Mouse (Mus musculus) forebrain, embryonic 15.5 days (tissue): ENCODE results near the gene Cep55. TPM values are rescaled to one million over a fixed set of nuclear protein-coding genes. Genes with fewer than 3 reads are reported as not detected.

ENCODE experiments used
- ATAC-seq: fragments of 200-750 bp; cut with Nextera tagmentation; replicated peaks from 2 replicates; pipeline ENCODE4 v1.8.0; 2017; ENCODE audit warnings: mild to moderate bottlenecking, moderate TSS enrichment, moderate library complexity
- H3K27ac ChIP-seq: fragments of 300-500 bp; sonication (generic); replicated peaks from 2 replicates; pipeline ENCODE4 v1.5.1; 2015; ENCODE audit warnings: mild to moderate bottlenecking, inconsistent platforms
- H3K27me3 ChIP-seq: fragments of 300-500 bp; sonication (generic); 2 replicates; pipeline ENCODE4 v1.6.1; 2015; ENCODE audit warnings: inconsistent platforms
- H3K36me3 ChIP-seq: fragments of 300-500 bp; sonication (generic); 2 replicates; pipeline ENCODE4 v1.6.1; 2015; ENCODE audit warnings: mild to moderate bottlenecking, inconsistent platforms
- H3K4me1 ChIP-seq: fragments of 300-500 bp; sonication (generic); 2 replicates; pipeline ENCODE4 v1.6.1; 2015; ENCODE audit warnings: inconsistent platforms
- H3K4me2 ChIP-seq: fragments of 300-500 bp; sonication (generic); replicated peaks from 2 replicates; pipeline ENCODE4 v1.6.1; 2015; ENCODE audit warnings: mild to moderate bottlenecking, inconsistent platforms
- H3K4me3 ChIP-seq: fragments of 300-500 bp; sonication (generic); 2 replicates; pipeline ENCODE4 v1.5.1; 2015; ENCODE audit warnings: mild to moderate bottlenecking, inconsistent platforms
- H3K9ac ChIP-seq: fragments of 300-500 bp; sonication (generic); replicated peaks from 2 replicates; pipeline ENCODE4 v1.6.1; 2015; ENCODE audit warnings: mild to moderate bottlenecking, inconsistent platforms
- H3K9me3 ChIP-seq: fragments of 300-500 bp; sonication (generic); 2 replicates; pipeline ENCODE4 v1.6.1; 2016; ENCODE audit warnings: inconsistent platforms
- WGBS: fragments of 180-500 bp; shearing (Covaris S2); methylation state at CpG from one replicate; pipeline ENCODE4 v1.1.7; 2015; ENCODE audit warnings: mixed read lengths; 5-methylcytosine and 5-hydroxymethylcytosine counted together
- polyA plus RNA-seq: library from polyadenylated mRNA; unstranded; fragments of >200 nt; fragmentation: Nextera tagmentation; extraction: Ambion mirVana; gene quantifications from 2 replicates; pipeline ENCODE4 v1.2.1, GENCODE M21; 2015

The Cep55 gene
- polyA plus RNA-seq, 1 experiment from 2014 or later: 16.6 TPM

DNA sequence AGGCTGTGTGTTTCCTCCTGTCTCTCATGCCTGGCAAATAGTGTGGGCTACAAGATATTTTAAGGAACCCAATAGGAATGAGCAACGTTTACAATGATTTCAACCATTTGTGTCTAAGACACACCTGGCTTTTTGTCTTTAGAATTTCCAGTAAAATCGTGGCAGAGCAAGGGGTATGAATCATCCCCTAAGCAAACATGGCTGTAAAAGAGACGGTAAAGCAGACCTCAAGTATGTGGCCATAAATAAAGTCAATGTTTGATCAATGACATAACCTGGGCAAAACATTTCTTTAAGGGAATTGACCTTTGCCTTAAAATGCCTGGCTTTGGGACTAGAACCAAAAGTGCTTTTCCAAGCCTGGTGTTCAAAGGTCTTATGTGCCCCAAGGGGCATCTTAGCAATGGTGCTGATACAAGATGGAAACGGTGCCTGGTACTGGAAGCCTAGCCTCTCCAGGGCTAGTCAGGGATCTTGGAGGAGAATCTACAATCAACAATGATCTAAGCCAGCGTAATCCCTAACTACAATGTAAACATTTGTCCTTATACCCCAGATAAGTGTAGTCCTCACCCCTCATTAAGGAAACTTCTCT is 28.2 kb downstream of the Cep55 start:
- no peak for ATAC-seq
- Histone ChIP-seq H3K36me3 (no peaks in the 10 kb centered on the region), H3K4me3 (no peak overlapping the region), H3K27me3 (no peaks in the 10 kb centered on the region), H3K9ac (no peak overlapping the region), H3K27ac (no peak overlapping the region), H3K4me1 (no peaks in the 10 kb centered on the region), H3K4me2 (no peak overlapping the region), H3K9me3 (no peaks in the 10 kb centered on the region)
- 87% methylated on average over 5 of the region's 5 CpGs for WGBS

DNA sequence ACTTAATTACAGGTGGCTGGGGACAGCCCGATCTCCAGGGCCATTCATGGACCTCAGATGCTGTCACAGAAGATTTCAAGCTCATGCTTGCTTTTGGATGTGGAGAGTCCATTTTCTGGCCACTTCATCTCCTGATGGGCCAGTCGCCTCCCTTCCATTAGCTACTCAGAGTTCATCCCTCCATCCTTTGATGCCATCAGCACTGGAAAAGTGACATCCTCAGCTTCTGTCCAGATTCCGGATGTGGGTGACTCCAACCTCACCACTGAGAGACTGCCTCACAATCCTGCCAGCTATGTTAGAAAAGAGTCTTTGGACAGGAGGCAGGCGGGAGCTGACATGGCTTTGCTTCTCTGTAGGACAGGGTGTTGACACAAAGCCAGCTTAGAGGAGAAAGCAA is 31.0 kb downstream of the Cep55 start:
- Histone ChIP-seq H3K9ac (no peak overlapping the region), H3K9me3 (no peaks in the 10 kb centered on the region), H3K27ac (no peak overlapping the region), H3K4me1 (no peaks in the 10 kb centered on the region), H3K36me3 (no peaks in the 10 kb centered on the region), H3K4me3 (no peak overlapping the region), H3K4me2 (no peak overlapping the region), H3K27me3 (no peaks in the 10 kb centered on the region)
- 88% methylated on average over 4 of the region's 4 CpGs for WGBS
- no peak for ATAC-seq

DNA sequence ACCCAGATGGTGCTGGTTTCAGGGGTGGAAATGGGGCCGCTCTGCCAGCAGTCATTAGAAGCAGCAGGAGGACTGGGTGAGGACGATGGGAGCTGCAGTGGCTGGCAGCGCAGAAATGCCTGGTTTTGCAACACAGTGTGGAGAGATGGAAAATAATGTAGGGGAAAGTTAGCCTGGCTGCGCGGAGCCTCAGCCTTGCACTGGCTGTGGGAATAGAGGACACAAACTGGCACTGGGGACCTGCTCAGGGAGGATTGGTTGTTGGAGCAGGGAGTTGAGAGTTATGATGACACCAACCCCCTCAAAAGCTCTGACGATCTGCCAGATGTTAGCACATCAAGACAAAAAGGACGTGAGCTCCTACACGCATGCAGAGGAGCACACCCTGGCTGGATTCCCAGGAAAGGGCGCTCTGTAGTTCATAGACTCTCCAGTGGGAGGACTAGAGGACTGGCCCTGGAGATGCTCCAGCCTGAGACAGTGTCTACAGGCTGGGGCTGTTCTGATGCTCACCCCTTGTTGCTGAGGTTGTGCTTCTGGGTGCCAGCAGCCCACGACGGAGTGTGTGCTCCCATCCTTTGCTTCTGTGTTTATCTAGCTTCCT is 32.2 kb downstream of the Cep55 start:
- H3K4me2 ChIP-seq: no peak overlapping the region
- H3K4me1 ChIP-seq: no peaks in the 10 kb centered on the region
- no peaks in the 10 kb centered on the region for H3K9me3 ChIP-seq
- no peak overlapping the region for H3K27ac ChIP-seq
- WGBS: 49% methylated on average over 11 of the region's 11 CpGs
- H3K4me3 ChIP-seq: no peak overlapping the region
- no peaks in the 10 kb centered on the region for H3K36me3 ChIP-seq
- no peak; the same call in 1 of the 2 replicates for ATAC-seq
- H3K9ac ChIP-seq: no peak overlapping the region
- H3K27me3 ChIP-seq: no peaks in the 10 kb centered on the region

DNA sequence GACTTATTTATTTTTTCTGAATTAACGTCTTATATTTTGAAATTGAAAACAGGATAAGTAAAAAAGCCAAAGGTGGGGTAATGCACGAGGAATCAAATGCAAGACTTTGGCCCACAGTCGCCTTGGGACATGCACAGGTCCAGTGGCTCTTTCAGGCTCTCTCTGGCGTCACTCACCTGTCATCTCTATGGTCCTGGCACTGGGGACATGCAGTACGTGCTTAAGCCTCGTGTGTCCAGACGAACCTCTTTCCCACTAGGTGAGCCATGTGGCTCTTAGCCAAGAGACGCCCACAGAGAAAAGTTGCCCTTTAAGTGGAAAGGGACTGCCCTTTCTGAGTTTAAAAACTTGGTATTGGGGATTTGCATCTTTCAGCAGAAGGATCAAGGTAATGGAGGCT is 34.5 kb downstream of the Cep55 start:
- Histone ChIP-seq H3K4me1 (no peaks in the 10 kb centered on the region), H3K27ac (no peak overlapping the region), H3K4me3 (no peak overlapping the region), H3K27me3 (no peaks in the 10 kb centered on the region), H3K36me3 (no peaks in the 10 kb centered on the region), H3K4me2 (no peak overlapping the region), H3K9ac (no peak overlapping the region), H3K9me3 (no peaks in the 10 kb centered on the region)
- WGBS: 85% methylated on average over 8 of the region's 8 CpGs
- ATAC-seq: no peak

DNA sequence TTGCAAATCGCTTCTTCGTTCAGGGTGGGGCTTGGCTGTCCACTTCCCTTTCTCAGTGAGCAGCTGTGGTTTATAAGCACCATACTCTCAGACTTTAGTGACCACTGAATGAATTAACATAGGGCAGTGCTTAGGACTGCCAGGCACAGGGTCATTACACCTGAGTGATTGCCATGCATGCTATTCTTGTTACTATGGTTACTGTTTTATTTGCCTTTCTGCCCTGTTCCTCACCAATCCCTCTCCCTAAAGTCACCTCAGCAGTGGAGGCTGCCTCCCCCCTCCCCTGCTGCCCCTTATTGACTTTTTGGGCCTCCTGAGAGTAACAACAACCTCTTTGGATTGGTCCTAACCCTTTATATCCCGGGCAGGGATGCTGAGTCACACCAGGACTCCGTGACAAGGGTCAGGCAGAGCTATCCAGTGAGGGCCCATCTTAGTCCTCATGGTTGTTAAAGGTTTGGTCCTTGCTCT is 36.7 kb downstream of the Cep55 start:
- no peak overlapping the region for H3K9ac ChIP-seq
- no peak overlapping the region for H3K27ac ChIP-seq
- H3K4me3 ChIP-seq: no peak overlapping the region
- peaks cover 10% of the 10 kb centered on the region for H3K27me3 ChIP-seq
- H3K4me1 ChIP-seq: no peaks in the 10 kb centered on the region
- no peaks in the 10 kb centered on the region for H3K9me3 ChIP-seq
- WGBS: 52% methylated on average over 4 of the region's 4 CpGs
- H3K4me2 ChIP-seq: no peak overlapping the region
- ATAC-seq: no peak
- H3K36me3 ChIP-seq: no peaks in the 10 kb centered on the region

DNA sequence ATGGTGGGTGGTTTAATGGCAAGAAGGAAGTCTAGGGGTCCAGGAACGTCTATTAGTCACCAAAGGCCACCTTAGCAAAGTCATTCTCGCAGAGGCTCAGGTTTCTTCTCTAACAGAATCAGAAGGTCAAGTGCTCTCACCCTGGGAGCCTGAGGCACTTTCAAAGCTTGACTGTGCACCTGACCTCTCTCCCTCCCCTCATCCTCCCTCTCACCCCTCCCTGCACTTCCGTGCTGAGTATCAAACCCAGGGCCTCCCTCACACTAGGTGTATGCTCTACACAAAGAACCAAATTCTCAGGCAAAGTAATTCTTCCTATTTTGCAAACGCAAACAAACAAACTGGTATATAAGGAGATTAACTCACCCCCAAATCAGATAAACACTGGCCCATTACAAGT is 41.4 kb downstream of the Cep55 start:
- Histone ChIP-seq H3K4me1 (peaks cover 10% of the 10 kb centered on the region), H3K27ac (no peak overlapping the region), H3K36me3 (no peaks in the 10 kb centered on the region), H3K4me2 (no peak overlapping the region), H3K27me3 (peaks cover 37% of the 10 kb centered on the region), H3K4me3 (no peak overlapping the region), H3K9me3 (no peaks in the 10 kb centered on the region), H3K9ac (no peak overlapping the region)
- WGBS: 16% methylated on average over 4 of the region's 4 CpGs
- no peak for ATAC-seq

DNA sequence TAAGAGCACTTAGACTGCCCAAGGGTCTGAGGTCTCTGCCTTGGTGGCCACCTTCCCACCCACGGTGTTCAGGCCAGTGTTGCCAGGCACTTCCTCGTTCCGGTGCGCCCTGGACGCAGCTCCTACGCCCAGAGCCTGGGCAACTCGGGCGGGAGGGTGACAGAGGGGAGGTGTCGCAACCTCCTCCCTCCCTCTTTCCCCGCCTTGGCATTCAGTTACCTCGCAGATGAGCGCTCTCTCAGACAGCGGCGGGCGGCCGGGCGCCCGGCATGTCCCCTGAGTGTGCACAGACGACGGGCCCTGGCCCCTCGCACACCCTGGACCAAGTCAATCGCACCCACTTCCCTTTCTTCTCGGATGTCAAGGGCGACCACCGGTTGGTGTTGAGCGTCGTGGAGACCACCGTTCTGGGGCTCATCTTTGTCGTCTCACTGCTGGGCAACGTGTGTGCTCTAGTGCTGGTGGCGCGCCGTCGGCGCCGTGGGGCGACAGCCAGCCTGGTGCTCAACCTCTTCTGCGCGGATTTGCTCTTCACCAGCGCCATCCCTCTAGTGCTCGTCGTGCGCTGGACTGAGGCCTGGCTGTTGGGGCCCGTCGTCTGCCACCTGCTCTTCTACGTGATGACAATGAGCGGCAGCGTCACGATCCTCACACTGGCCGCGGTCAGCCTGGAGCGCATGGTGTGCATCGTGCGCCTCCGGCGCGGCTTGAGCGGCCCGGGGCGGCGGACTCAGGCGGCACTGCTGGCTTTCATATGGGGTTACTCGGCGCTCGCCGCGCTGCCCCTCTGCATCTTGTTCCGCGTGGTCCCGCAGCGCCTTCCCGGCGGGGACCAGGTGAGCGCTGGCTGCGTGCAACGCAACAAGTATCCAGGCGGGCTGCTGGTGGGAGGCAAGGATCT is 42.3 kb downstream of the Cep55 start, which contains the start of gene Ffar4:
Gene Ffar4, plus strand, starts transcription at position 214 of the 901 bp plus-strand sequence.
- Histone ChIP-seq H3K36me3 (no peaks in the 10 kb centered on the region), H3K27me3 (peaks cover 37% of the 10 kb centered on the region), H3K4me2 (peak within 1 kb of the TSS; percentile 53), H3K4me3 (peak within 1 kb of the TSS; percentile 37), H3K9me3 (no peaks in the 10 kb centered on the region), H3K9ac (no peak within 1 kb of the TSS; the same call in 1 of the 2 replicates), H3K27ac (no peak within 1 kb of the TSS), H3K4me1 (peaks cover 10% of the 10 kb centered on the region)
- WGBS: under 1% methylated on average over 77 of the region's 77 CpGs
- ATAC-seq: peak; percentile 53

DNA sequence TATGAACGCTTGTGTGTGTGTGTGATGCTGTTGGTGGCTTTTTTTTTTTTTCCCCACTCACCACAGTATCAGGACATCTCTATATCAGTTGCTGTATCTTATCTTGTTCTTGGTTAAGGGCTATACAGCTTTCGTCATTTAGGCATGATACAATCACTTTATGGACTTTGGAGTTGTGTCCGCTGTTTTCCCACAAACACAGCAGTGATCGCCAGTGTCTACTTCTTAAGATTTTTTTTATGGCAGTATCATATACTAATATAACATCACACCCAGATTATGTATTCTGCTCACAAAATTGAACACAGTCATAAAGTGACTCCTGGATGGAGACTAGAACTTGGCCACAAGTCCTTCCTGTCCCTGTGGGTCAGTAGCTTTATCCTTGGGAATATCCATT is 53.1 kb downstream of the Cep55 start:
- ATAC-seq: no peak
- H3K4me1 ChIP-seq: no peaks in the 10 kb centered on the region
- H3K27ac ChIP-seq: no peak overlapping the region
- 94% methylated on average over 4 of the region's 4 CpGs for whole genome bisulfite sequencing
- no peak overlapping the region for H3K4me3 ChIP-seq
- H3K27me3 ChIP-seq: no peaks in the 10 kb centered on the region
- no peaks in the 10 kb centered on the region for H3K9me3 ChIP-seq
- H3K9ac ChIP-seq: no peak overlapping the region
- H3K4me2 ChIP-seq: no peak overlapping the region
- H3K36me3 ChIP-seq: no peaks in the 10 kb centered on the region

DNA sequence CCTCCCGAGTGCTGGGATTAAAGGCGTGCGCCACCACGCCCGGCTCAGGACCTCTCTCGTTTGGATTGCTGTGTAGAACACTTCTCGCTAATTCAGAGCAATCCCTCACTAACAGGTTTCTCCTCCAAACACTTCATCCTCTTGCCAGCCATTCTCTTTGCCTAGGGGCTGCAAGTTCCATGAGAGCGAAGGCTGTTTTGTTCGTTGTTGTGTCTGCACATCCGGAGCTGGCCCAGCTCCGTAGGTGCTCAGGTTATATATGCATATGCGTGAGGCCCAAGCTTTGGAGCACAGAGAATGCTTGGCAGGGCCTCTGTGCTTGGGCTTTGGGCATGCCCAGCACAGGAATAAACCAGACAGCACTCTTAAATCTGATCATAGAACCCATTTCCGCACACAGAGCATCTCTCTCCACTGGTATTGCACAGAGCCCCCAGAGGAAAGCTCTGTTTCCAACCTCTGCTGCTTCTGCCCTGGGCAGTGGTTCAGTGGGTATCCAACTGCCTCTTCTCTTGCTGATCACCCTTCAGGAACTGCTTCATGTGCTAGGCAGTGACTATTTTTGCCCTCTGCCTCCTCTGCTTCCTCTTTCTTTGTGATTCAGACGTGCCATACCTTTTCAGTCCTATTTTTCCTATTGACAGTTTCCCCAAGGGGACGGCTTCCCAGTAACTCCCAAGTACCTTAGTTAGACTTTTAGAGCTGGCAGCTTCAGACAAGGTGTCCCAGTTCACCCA is 54.9 kb downstream of the Cep55 start:
- H3K9ac ChIP-seq: no peak overlapping the region
- 90% methylated on average over 15 of the region's 15 CpGs for WGBS
- H3K4me3 ChIP-seq: no peak overlapping the region
- H3K4me2 ChIP-seq: no peak overlapping the region
- no peaks in the 10 kb centered on the region for H3K36me3 ChIP-seq
- ATAC-seq: no peak
- H3K9me3 ChIP-seq: no peaks in the 10 kb centered on the region
- H3K27me3 ChIP-seq: no peaks in the 10 kb centered on the region
- H3K4me1 ChIP-seq: no peaks in the 10 kb centered on the region
- no peak overlapping the region for H3K27ac ChIP-seq

DNA sequence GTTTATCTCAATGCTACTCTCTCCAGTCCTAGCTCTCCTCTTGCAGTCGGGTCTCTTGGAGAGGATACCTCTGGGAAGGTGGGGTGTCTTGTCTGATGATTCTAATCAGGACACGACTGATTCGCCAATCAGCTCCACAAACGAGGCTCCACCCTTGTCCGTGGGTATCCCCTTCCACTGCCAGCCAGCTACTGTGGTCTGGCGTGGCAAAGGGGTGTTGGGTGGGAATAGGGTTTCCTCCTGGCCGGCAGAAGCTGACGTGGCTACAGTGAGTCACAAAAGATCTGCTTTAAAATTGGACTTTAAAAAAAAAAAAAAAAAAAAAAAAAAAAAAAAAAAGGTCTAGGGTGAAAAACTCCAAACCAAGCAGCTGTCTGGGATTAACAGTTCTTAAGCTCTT is 56.2 kb downstream of the Cep55 start:
- 78% methylated on average over 8 of the region's 8 CpGs for WGBS
- Histone ChIP-seq H3K27ac (no peak overlapping the region), H3K9ac (no peak overlapping the region), H3K9me3 (no peaks in the 10 kb centered on the region), H3K4me2 (no peak overlapping the region), H3K27me3 (no peaks in the 10 kb centered on the region), H3K4me3 (no peak overlapping the region), H3K36me3 (no peaks in the 10 kb centered on the region), H3K4me1 (no peaks in the 10 kb centered on the region)
- no peak for ATAC-seq

DNA sequence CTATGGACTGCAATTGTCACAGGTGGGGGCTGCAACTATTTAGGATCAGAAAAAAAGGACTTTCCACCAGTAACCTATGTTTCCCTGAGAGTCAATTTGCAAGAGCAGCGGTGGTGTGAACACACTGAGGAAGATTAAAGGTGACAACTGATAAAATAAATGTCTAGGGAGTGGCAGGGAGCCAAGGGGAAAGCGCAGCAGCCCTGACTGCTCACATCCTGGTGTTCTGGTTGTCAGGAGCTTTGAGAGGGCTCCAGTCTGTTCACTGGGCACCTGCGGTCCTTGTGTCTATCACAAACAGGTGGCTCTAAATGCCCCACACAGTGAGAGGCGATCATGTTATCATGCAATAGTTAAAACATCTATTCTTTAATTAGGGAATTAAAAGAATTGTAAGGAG is 57.8 kb downstream of the Cep55 start:
- H3K36me3 ChIP-seq: no peaks in the 10 kb centered on the region
- no peaks in the 10 kb centered on the region for H3K27me3 ChIP-seq
- H3K9me3 ChIP-seq: no peaks in the 10 kb centered on the region
- no peak overlapping the region for H3K9ac ChIP-seq
- no peak overlapping the region for H3K27ac ChIP-seq
- H3K4me3 ChIP-seq: no peak overlapping the region
- H3K4me1 ChIP-seq: no peaks in the 10 kb centered on the region
- ATAC-seq: no peak
- 55% methylated on average over 4 of the region's 4 CpGs for WGBS
- no peak overlapping the region for H3K4me2 ChIP-seq
